Mouse (Mus musculus): Measurements from ENCODE around the gene Tmem82. TPM values are rescaled to one million over a fixed set of nuclear protein-coding genes. Genes with fewer than 3 reads are reported as not detected.

Gene Tmem82
- polyA plus RNA-seq, 1 experiment from 2014 or later, result 1.5 TPM

- H3K9me3 ChIP-seq, result no peaks in the 10 kb centered on the region
- no peak for DNase-seq (ENCODE audit: low spot score)
- peaks cover 28% of the 10 kb centered on the region for H3K27me3 ChIP-seq (replicated peaks; ENCODE audit: low read depth, poor library complexity, severe bottlenecking)
- H3K36me3 ChIP-seq (replicated peaks), result peaks cover 6% of the 10 kb centered on the region
- peaks cover 62% of the 10 kb centered on the region for H3K4me1 ChIP-seq
- WGBS, result 77% methylated on average over 12 of the region's 12 CpGs
- H3K4me3 ChIP-seq, result no peak overlapping the region
- H3K27ac ChIP-seq (replicated peaks), result no peak overlapping the region
These were observed 17.1 kb downstream of the Tmem82 start for GRCm38 (mm10) chr4:141601148-141601862.

- Histone ChIP-seq H3K9me3 (no peaks in the 10 kb centered on the region), H3K4me1 (peaks cover 65% of the 10 kb centered on the region), H3K27me3 (replicated peaks; ENCODE audit: low read depth, poor library complexity, severe bottlenecking) (peaks cover 28% of the 10 kb centered on the region), H3K36me3 (replicated peaks) (peaks cover 11% of the 10 kb centered on the region), H3K27ac (replicated peaks) (peak overlapping the region; percentile 88), H3K4me3 (peak overlapping the region; percentile 67)
- DNase-seq (ENCODE audit: low spot score), result peak; percentile 32
- 22% methylated on average over 6 of the region's 6 CpGs for WGBS
These were observed 18.1 kb downstream of the Tmem82 start for GRCm38 (mm10) chr4:141600364-141600763.

GRCm38 (mm10) chr4:141599251-141600141, 18.9 kb downstream of the Tmem82 start:
- under 1% methylated on average over 57 of the region's 57 CpGs for WGBS
- H3K4me1 ChIP-seq, result peaks cover 63% of the 10 kb centered on the region
- peak; percentile 83 for DNase-seq (ENCODE audit: low spot score)
- H3K9me3 ChIP-seq, result no peaks in the 10 kb centered on the region
- H3K27ac ChIP-seq (replicated peaks), result peak overlapping the region; percentile 88
- peaks cover 19% of the 10 kb centered on the region for H3K36me3 ChIP-seq (replicated peaks)
- peaks cover 28% of the 10 kb centered on the region for H3K27me3 ChIP-seq (replicated peaks; ENCODE audit: low read depth, poor library complexity, severe bottlenecking)
- peak overlapping the region; percentile 67 for H3K4me3 ChIP-seq

GRCm38 (mm10) chr4:141598894-141599250, 19.6 kb downstream of the Tmem82 start:
- peak overlapping the region; percentile 67 for H3K4me3 ChIP-seq
- peaks cover 28% of the 10 kb centered on the region for H3K27me3 ChIP-seq (replicated peaks; ENCODE audit: low read depth, poor library complexity, severe bottlenecking)
- H3K9me3 ChIP-seq, result no peaks in the 10 kb centered on the region
- H3K4me1 ChIP-seq, result peaks cover 57% of the 10 kb centered on the region
- peaks cover 26% of the 10 kb centered on the region for H3K36me3 ChIP-seq (replicated peaks)
- no peak for DNase-seq (ENCODE audit: low spot score)
- under 1% methylated on average over 9 of the region's 9 CpGs for WGBS
- peak overlapping the region; percentile 88 for H3K27ac ChIP-seq (replicated peaks)

GRCm38 (mm10) chr4:141598199-141598893, 20.1 kb downstream of the Tmem82 start:
- no peaks in the 10 kb centered on the region for H3K9me3 ChIP-seq
- WGBS, result under 1% methylated on average over 19 of the region's 19 CpGs
- peak overlapping the region; percentile 88 for H3K27ac ChIP-seq (replicated peaks)
- peaks cover 57% of the 10 kb centered on the region for H3K4me1 ChIP-seq
- peaks cover 28% of the 10 kb centered on the region for H3K27me3 ChIP-seq (replicated peaks; ENCODE audit: low read depth, poor library complexity, severe bottlenecking)
- DNase-seq (ENCODE audit: low spot score), result peak; percentile 78
- peak overlapping the region; percentile 67 for H3K4me3 ChIP-seq
- peaks cover 28% of the 10 kb centered on the region for H3K36me3 ChIP-seq (replicated peaks)

GRCm38 (mm10) chr4:141596700-141597328, 21.6 kb downstream of the Tmem82 start:
- no peak for DNase-seq (ENCODE audit: low spot score)
- Histone ChIP-seq H3K4me1 (peaks cover 50% of the 10 kb centered on the region), H3K27ac (replicated peaks) (peak overlapping the region; percentile 19; the same call in 1 of the 2 replicates), H3K4me3 (no peak overlapping the region), H3K27me3 (replicated peaks; ENCODE audit: low read depth, poor library complexity, severe bottlenecking) (peaks cover 28% of the 10 kb centered on the region), H3K9me3 (no peaks in the 10 kb centered on the region), H3K36me3 (replicated peaks) (peaks cover 42% of the 10 kb centered on the region)
- 87% methylated on average over 8 of the region's 8 CpGs for WGBS

GRCm38 (mm10) chr4:141595605-141596268, 22.7 kb downstream of the Tmem82 start:
- no peak for DNase-seq (ENCODE audit: low spot score)
- 84% methylated on average over 9 of the region's 9 CpGs for WGBS

GRCm38 (mm10) chr4:141595138-141595537, 23.3 kb downstream of the Tmem82 start:
- Histone ChIP-seq H3K9me3 (no peaks in the 10 kb centered on the region), H3K27ac (replicated peaks) (no peak overlapping the region), H3K4me1 (peaks cover 36% of the 10 kb centered on the region), H3K27me3 (replicated peaks; ENCODE audit: low read depth, poor library complexity, severe bottlenecking) (peaks cover 12% of the 10 kb centered on the region), H3K36me3 (replicated peaks) (peaks cover 57% of the 10 kb centered on the region), H3K4me3 (no peak overlapping the region)
- DNase-seq (ENCODE audit: low spot score), result no peak
- WGBS, result 95% methylated on average over 11 of the region's 11 CpGs

More at GRCm38 (mm10) chr4:141595605-141596268, 22.7 kb downstream of the Tmem82 start:
- H3K36me3 ChIP-seq (replicated peaks), result peaks cover 53% of the 10 kb centered on the region
- H3K27me3 ChIP-seq (replicated peaks; ENCODE audit: low read depth, poor library complexity, severe bottlenecking), result peaks cover 18% of the 10 kb centered on the region
- peaks cover 42% of the 10 kb centered on the region for H3K4me1 ChIP-seq
- no peaks in the 10 kb centered on the region for H3K9me3 ChIP-seq
- no peak overlapping the region for H3K27ac ChIP-seq (replicated peaks)
- H3K4me3 ChIP-seq, result no peak overlapping the region

- peak; percentile 50 for DNase-seq (ENCODE audit: low spot score)
- no peaks in the 10 kb centered on the region for H3K9me3 ChIP-seq
- H3K4me1 ChIP-seq, result 0 out of 2 replicates have a peak, but pooled peaks cover 3% of the 10 kb centered on the region
- H3K4me3 ChIP-seq, result no peak overlapping the region
- WGBS, result 24% methylated on average over 3 of the region's 3 CpGs
- H3K27me3 ChIP-seq (replicated peaks; ENCODE audit: low read depth, poor library complexity, severe bottlenecking), result no peaks in the 10 kb centered on the region
- H3K27ac ChIP-seq (replicated peaks), result no peak overlapping the region
- peaks cover 87% of the 10 kb centered on the region for H3K36me3 ChIP-seq (replicated peaks)
These were observed 26.9 kb downstream of the Tmem82 start for GRCm38 (mm10) chr4:141591547-141591946.

- no peak overlapping the region for H3K27ac ChIP-seq (replicated peaks)
- H3K4me3 ChIP-seq, result no peak overlapping the region
- H3K36me3 ChIP-seq (replicated peaks), result peaks cover 95% of the 10 kb centered on the region
- H3K4me1 ChIP-seq, result no peaks in the 10 kb centered on the region
- no peak for DNase-seq (ENCODE audit: low spot score)
- whole genome bisulfite sequencing, result 93% methylated on average over 8 of the region's 8 CpGs
- no peaks in the 10 kb centered on the region for H3K27me3 ChIP-seq (replicated peaks; ENCODE audit: low read depth, poor library complexity, severe bottlenecking)
- no peaks in the 10 kb centered on the region for H3K9me3 ChIP-seq
These were observed 34.5 kb downstream of the Tmem82 start for GRCm38 (mm10) chr4:141583919-141584318.

GRCm38 (mm10) chr4:141581051-141581450, 37.4 kb downstream of the Tmem82 start:
- Histone ChIP-seq H3K4me1 (no peaks in the 10 kb centered on the region), H3K4me3 (no peak overlapping the region), H3K36me3 (replicated peaks) (peaks cover 96% of the 10 kb centered on the region), H3K27ac (replicated peaks) (no peak overlapping the region), H3K9me3 (no peaks in the 10 kb centered on the region), H3K27me3 (replicated peaks; ENCODE audit: low read depth, poor library complexity, severe bottlenecking) (no peaks in the 10 kb centered on the region)
- DNase-seq (ENCODE audit: low spot score), result no peak
- 92% methylated on average over 13 of the region's 13 CpGs for WGBS

All from embryonic facial prominence, embryonic 10.5 days (tissue).